Mouse (Mus musculus) liver, embryonic 14.5 days (tissue): ENCODE results near the gene Gm11273. TPM values are rescaled to one million over a fixed set of nuclear protein-coding genes. Genes with fewer than 3 reads are reported as not detected.
A peak's percentile ranks its signal among the peaks of the same experiment; 100 is the strongest.
"Not testable (repeated sequence)": the region's sequence is repeated elsewhere in the genome, so short reads cannot be mapped to it uniquely, and the experiment has no call there.

Source experiments
- ATAC-seq: fragments of 200-750 bp; cut with Nextera tagmentation; 2 replicates; pipeline ENCODE4 v1.8.0; 2017; ENCODE audit warnings: moderate number of reproducible peaks, mild to moderate bottlenecking, moderate library complexity; ENCODE audit not compliant: insufficient read depth
- DNase-seq, 3 experiments: peaks; one replicate each; pipeline ENCODE4 v3.0.0-alpha.2; 2012 to 2013; ENCODE audit warnings: low read depth in 3 of 3, low spot score in 3 of 3
- H3K27ac ChIP-seq: fragments of 300-500 bp; sonication (generic); 2 replicates; pipeline ENCODE4 v1.5.1; 2014; ENCODE audit warnings: moderate library complexity, mild to moderate bottlenecking, control low read depth, inconsistent platforms
- H3K27me3 ChIP-seq: fragments of 300-500 bp; sonication (generic); 2 replicates; pipeline ENCODE4 v1.6.1; 2014; ENCODE audit warnings: mild to moderate bottlenecking, low read length, moderate library complexity; ENCODE audit not compliant: control insufficient read depth, insufficient read depth
- H3K36me3 ChIP-seq: fragments of 300-500 bp; sonication (generic); replicated peaks from 2 replicates; pipeline ENCODE4 v1.6.1; 2014; ENCODE audit warnings: low read depth; ENCODE audit not compliant: control insufficient read depth, insufficient read depth
- H3K4me1 ChIP-seq, 2 experiments: fragments of 200-500 bp in 1 of 2; fragments of 300-500 bp in 1 of 2; sonication (generic) in 1 of 2; replicated peaks; 2 replicates each; pipeline ENCODE4 v1.6.1; 2012 to 2014; ENCODE audit warnings: antibody characterized with exemption in 1 of 2, inconsistent platforms in 1 of 2, low read length in 1 of 2; ENCODE audit not compliant: control insufficient read depth in 2 of 2, insufficient read depth in 2 of 2
- H3K4me2 ChIP-seq: fragments of 300-500 bp; sonication (generic); 2 replicates; pipeline ENCODE4 v1.6.1; 2014; ENCODE audit warnings: low read depth, mild to moderate bottlenecking, control low read depth, moderate library complexity
- H3K4me3 ChIP-seq, 2 experiments: fragments of 200-500 bp in 1 of 2; fragments of 300-500 bp in 1 of 2; sonication (generic) in 1 of 2; 2 replicates each; pipeline ENCODE4 v1.5.1; 2012 to 2014; ENCODE audit warnings: low read depth in 2 of 2, low read length in 2 of 2, mild to moderate bottlenecking in 2 of 2, control low read depth in 1 of 2, inconsistent platforms in 1 of 2, moderate library complexity in 1 of 2; ENCODE audit not compliant: insufficient read depth in 1 of 2
- H3K9ac ChIP-seq: fragments of 300-500 bp; sonication (generic); replicated peaks from 2 replicates; pipeline ENCODE4 v1.6.1; 2014; ENCODE audit warnings: mild to moderate bottlenecking, control low read depth, moderate library complexity
- H3K9me3 ChIP-seq: fragments of 300-500 bp; sonication (generic); 2 replicates; pipeline ENCODE4 v1.6.1; 2016; ENCODE audit warnings: low read length, mixed read lengths; ENCODE audit not compliant: control insufficient read depth
- CTCF ChIP-seq: IDR thresholded peaks from 2 replicates; pipeline ENCODE4 v1.5.1; 2016; ENCODE audit warnings: antibody characterized with exemption, low read depth, control low read depth
- EP300 ChIP-seq: IDR thresholded peaks from 2 replicates; pipeline ENCODE4 v1.6.1; 2016; ENCODE audit warnings: antibody characterized with exemption, low read depth
- WGBS: fragments of 180-500 bp; shearing (Covaris S2); extraction: QIAGEN DNeasy Blood & Tissue Kit; methylation state at CpG from one replicate; pipeline ENCODE4 v1.1.7; 2014; ENCODE audit not compliant: insufficient replicate concordance; 5-methylcytosine and 5-hydroxymethylcytosine counted together
- polyA plus RNA-seq, 2 experiments: library from polyadenylated mRNA; depleted of rRNA in 1 of 2; stranded (reverse) in 1 of 2; unstranded in 1 of 2; fragments of >200 nt; fragmentation: Nextera tagmentation in 1 of 2; extraction: Ambion mirVana in 1 of 2; gene quantifications; 2 replicates each; pipeline versions ENCODE4 v1.2.1 to v1.2.3; 2012 to 2014

Gene Gm11273
- polyA plus RNA-seq (2012; rRNA removed) (5.7 and 26.8 TPM in 2 replicates), polyA plus RNA-seq (2014; fragmentation: Nextera tagmentation; extraction: Ambion mirVana) (5.5 and 6.9 TPM in 2 replicates)

GRCm38 (mm10) chr13:21501182-21501581, at the start of gene Gm11273:
Gm11273 (minus strand) TSS chr13:21501418.
- ATAC-seq, DNase-seq, H3K9ac ChIP-seq, H3K27me3 ChIP-seq, H3K4me3 ChIP-seq, H3K4me1 ChIP-seq, H3K36me3 ChIP-seq, H3K27ac ChIP-seq, H3K9me3 ChIP-seq, H3K4me2 ChIP-seq: not testable (repeated sequence)
- 88% methylated on average over 17 of the region's 17 CpGs for WGBS

- TF ChIP-seq CTCF (no peak), EP300 (no peak)
- H3K4me2 ChIP-seq, result no peak overlapping the region; the same call in 1 of the 2 replicates
- H3K4me3 ChIP-seq, result no peak overlapping the region
- ATAC-seq (no peak), DNase-seq (no peak)
- H3K27ac ChIP-seq, result no peak overlapping the region
- H3K4me1 ChIP-seq, result no peaks in the 10 kb centered on the region
- 36% methylated on average over 3 of the region's 3 CpGs for WGBS
- H3K36me3 ChIP-seq, result no peaks in the 10 kb centered on the region
- H3K9me3 ChIP-seq, result no peaks in the 10 kb centered on the region
- no peaks in the 10 kb centered on the region for H3K27me3 ChIP-seq
- no peak overlapping the region for H3K9ac ChIP-seq
Observed at GRCm38 (mm10) chr13:21550416-21551110, 49.3 kb upstream of the Gm11273 start.

- H3K4me3 ChIP-seq, result no peak overlapping the region
- no peaks in the 10 kb centered on the region for H3K9me3 ChIP-seq
- H3K36me3 ChIP-seq, result no peaks in the 10 kb centered on the region
- no peak overlapping the region for H3K9ac ChIP-seq
- no peak for DNase-seq
- WGBS, result 52% methylated on average over 3 of the region's 3 CpGs
- TF ChIP-seq CTCF (no peak), EP300 (no peak)
- no peak overlapping the region for H3K4me2 ChIP-seq
- H3K4me1 ChIP-seq, result no peaks in the 10 kb centered on the region
- no peak overlapping the region for H3K27ac ChIP-seq
- ATAC-seq, result no peak
- H3K27me3 ChIP-seq, result no peaks in the 10 kb centered on the region
Observed at GRCm38 (mm10) chr13:21549487-21549886, 48.3 kb upstream of the Gm11273 start.

GRCm38 (mm10) chr13:21542708-21543107, 41.5 kb upstream of the Gm11273 start, which contains the start of gene Olfr1366:
Olfr1366 (minus strand) TSS chr13:21542808.
- TF ChIP-seq EP300, result no peak
- no peak for TF ChIP-seq CTCF
- no peak within 1 kb of the TSS for H3K4me3 ChIP-seq
- no peak for DNase-seq

GRCm38 (mm10) chr13:21530781-21531201, 29.6 kb upstream of the Gm11273 start, which contains the start of gene Zkscan8:
Zkscan8 (minus strand) TSS chr13:21531120.
- Histone ChIP-seq H3K9ac (peak within 1 kb of the TSS; percentile 94), H3K4me3 (peak within 1 kb of the TSS; percentile 65 to 83), H3K9me3 (no peaks in the 10 kb centered on the region), H3K4me2 (peak within 1 kb of the TSS; percentile 71), H3K4me1 (peaks cover 5 to 7% of the 10 kb centered on the region in 2 experiments; a peak in 3 of 4 replicates), H3K27me3 (no peaks in the 10 kb centered on the region), H3K36me3 (no peaks in the 10 kb centered on the region; the same call in 1 of the 2 replicates), H3K27ac (0 out of 2 replicates have a peak within 1 kb of the TSS, but pooled peaks have one; percentile 34)
- TF ChIP-seq EP300 (no peak), CTCF (no peak)
- DNase-seq, result peak; percentile 73 to 77 (median 74)
- ATAC-seq, result peak; percentile 96
- WGBS, result 0% methylated on average over 39 of the region's 39 CpGs

More at GRCm38 (mm10) chr13:21542708-21543107, 41.5 kb upstream of the Gm11273 start, which contains the start of gene Olfr1366:
- Histone ChIP-seq H3K4me2 (no peak within 1 kb of the TSS), H3K4me1 (no peaks in the 10 kb centered on the region), H3K27ac (no peak within 1 kb of the TSS), H3K9ac (no peak within 1 kb of the TSS), H3K27me3 (no peaks in the 10 kb centered on the region), H3K9me3 (no peaks in the 10 kb centered on the region), H3K36me3 (no peaks in the 10 kb centered on the region)
- WGBS, result 24% methylated on average over 1 of the region's 1 CpGs
- ATAC-seq, result no peak
